ENCODE assay signal across 8 mouse cellular contexts in genomic region chrX:164287077-164287476, GRCm38 (mm10). TPM values are rescaled to one million over a fixed set of nuclear protein-coding genes. Genes with fewer than 3 reads are reported as not detected.
DNase-seq lines count a peak whose midpoint lies in the region; TF ChIP-seq lines count a peak whose summit lies in the region.

No protein-coding gene starts in this region.

- TF ChIP-seq CTCF in brain, embryonic 14.5 days (IDR thresholded peaks at IDR 0.05; ENCODE audit: borderline replicate concordance, extremely low read depth, insufficient read depth, insufficient read length), result peak; percentile 53; the same call in 1 of the 2 replicates

- TF ChIP-seq POLR2A in brain, embryonic 14.5 days (IDR thresholded peaks at IDR 0.05; ENCODE audit: borderline replicate concordance, extremely low read depth, insufficient read depth, insufficient read length, poor library complexity, severe bottlenecking), result no peak

- peak; percentile 23 for DNase-seq in heart, adult 8-10 months (ENCODE audit: low spot score)
- no peak for DNase-seq in heart, adult 9 months (ENCODE audit: low spot score in 2 of 2)
- DNase-seq in right cerebral cortex, postnatal 4 days, result peak; percentile 2
- no peak for DNase-seq in right cerebral cortex, postnatal 25 days
- DNase-seq in brain, embryonic 14.5 days (ENCODE audit: low read depth), result peak; percentile 38
- peak; percentile 54 for DNase-seq in lung, postnatal 14 days
- DNase-seq in cerebellum, adult 8-10 months, result no peak
- DNase-seq in ovary, postnatal 10 days (ENCODE audit: low spot score), result no peak

RNA-seq across cellular contexts. Expression of gene Pir, which starts 17.9 kb away (rescaled TPM):
- 10 to 100 TPM in 2 of 4 experiments, 1 to 10 TPM in 2; 7.1 to 10.8 (median 9.7) TPM for total RNA-seq in heart, adult 8-10 months (2022)
- polyA plus RNA-seq in brain, embryonic 14.5 days (2012; rRNA removed), result 1.0 and 1.7 TPM in 2 replicates

RNA-seq across cellular contexts. Expression of gene Bmx, which starts 29.1 kb away (rescaled TPM):
- total RNA-seq in heart, adult 8-10 months (2022), result 1 to 10 TPM; 1.9 to 3.0 (median 2.2) TPM
- 0.19 and 0.45 TPM in 2 replicates for polyA plus RNA-seq in brain, embryonic 14.5 days (2012; rRNA removed)

Comparison
In these comparisons a context has a peak if more than half of its experiments do, and no peak if none do; other contexts are left out.
1. DNase-seq: peak in heart, adult 8-10 months (single experiment), right cerebral cortex, postnatal 4 days (single experiment), brain, embryonic 14.5 days (single experiment) and lung, postnatal 14 days (single experiment); none in heart, adult 9 months (0 of 2), right cerebral cortex, postnatal 25 days (single experiment), cerebellum, adult 8-10 months (single experiment) and ovary, postnatal 10 days (single experiment).